Mouse (Mus musculus): ENCODE data around the gene Gm49661. TPM values are rescaled to one million over a fixed set of nuclear protein-coding genes. Genes with fewer than 3 reads are reported as not detected.

Gene Gm49661
- total and polyA plus RNA-seq, 3 experiments, result 3.1 TPM; not detected in 2

GRCm38 (mm10) chr8:84977435-84978247 lies 8.4 kb upstream of the Gm49661 start:
- no peak overlapping the region for H3K4me2 ChIP-seq (ENCODE audit: insufficient read depth, low read depth, poor library complexity, severe bottlenecking)
- H3K27me3 ChIP-seq (replicated peaks), result no peaks in the 10 kb centered on the region
- H3K36me3 ChIP-seq (replicated peaks in 1 of 2; ENCODE audit: control insufficient read depth in 1 of 2, insufficient read depth in 1 of 2, low read length in 1 of 2), result peaks cover 13 to 20% of the 10 kb centered on the region in 2 experiments
- H3K4me1 ChIP-seq (ENCODE audit: control insufficient read depth in 1 of 2, insufficient read depth in 2 of 2), result peaks cover 11 to 36% of the 10 kb centered on the region in 2 experiments
- TF ChIP-seq USF1 (IDR thresholded peaks at IDR 0.05; ENCODE audit: low read depth, low read length) (peak; percentile 59), MAZ (IDR thresholded peaks at IDR 0.05; ENCODE audit: low read depth, low read length) (no peak), RCOR1 (conservative IDR thresholded peaks at IDR 0.05; ENCODE audit: low read depth, low read length) (no peak), JUN (IDR thresholded peaks at IDR 0.05; ENCODE audit: insufficient read depth, low read depth, low read length) (no peak), TCF12 (IDR thresholded peaks at IDR 0.05; ENCODE audit: low read depth, low read length) (peak; percentile 45), E2F4 (IDR thresholded peaks at IDR 0.05; ENCODE audit: insufficient replicate concordance, low read depth, low read length) (no peak), CTCF (conservative IDR thresholded peaks at IDR 0.05 in 1 of 2, IDR thresholded peaks at IDR 0.05 in 1 of 2; ENCODE audit: low read depth in 2 of 2, low read length in 2 of 2) (no peak), SIN3A (IDR thresholded peaks at IDR 0.05; ENCODE audit: low read length) (peak; percentile 48; the same call in 1 of the 2 replicates), HCFC1 (IDR thresholded peaks at IDR 0.05; ENCODE audit: low read depth, low read length) (no peak; the same call in 1 of the 2 replicates), SMC3 (IDR thresholded peaks at IDR 0.05; ENCODE audit: low read depth, low read length) (no peak), PAX5 (IDR thresholded peaks at IDR 0.05; ENCODE audit: low read length) (no peak), USF2 (conservative IDR thresholded peaks at IDR 0.05; ENCODE audit: low read depth, low read length) (peak; percentile 31; the same call in 1 of the 2 replicates), POLR2AphosphoS2 (IDR thresholded peaks at IDR 0.05; ENCODE audit: low read depth, low read length) (no peak), IRF4 (IDR thresholded peaks at IDR 0.05; ENCODE audit: low read depth, low read length) (no peak), CHD2 (IDR thresholded peaks at IDR 0.05; ENCODE audit: low read length) (no peak), TBP (conservative IDR thresholded peaks at IDR 0.05; ENCODE audit: low read depth, low read length) (no peak), NELFE (IDR thresholded peaks at IDR 0.05; ENCODE audit: low read depth, low read length) (no peak), MXI1 (IDR thresholded peaks at IDR 0.05; ENCODE audit: low read depth, low read length) (peak; percentile 69), ZMIZ1 (IDR thresholded peaks at IDR 0.05; ENCODE audit: low read depth, low read length) (no peak; the same call in 1 of the 2 replicates), ETS1 (conservative IDR thresholded peaks at IDR 0.05; ENCODE audit: low read depth, low read length) (no peak), CHD1 (IDR thresholded peaks at IDR 0.05; ENCODE audit: low read depth, low read length) (no peak; the same call in 1 of the 2 replicates), NRF1 (IDR thresholded peaks at IDR 0.05; ENCODE audit: low read depth, low read length) (no peak), GABPA (IDR thresholded peaks at IDR 0.05; ENCODE audit: insufficient replicate concordance, low read depth, low read length) (no peak), ELF1 (IDR thresholded peaks at IDR 0.05; ENCODE audit: low read depth, low read length) (peak; percentile 83), UBTF (IDR thresholded peaks at IDR 0.05; ENCODE audit: low read depth, low read length) (peak; percentile 70; the same call in 1 of the 2 replicates), EP300 (IDR thresholded peaks at IDR 0.05; ENCODE audit: low read length) (no peak), MYC (IDR thresholded peaks at IDR 0.05; ENCODE audit: low read depth, low read length) (no peak; the same call in 1 of the 2 replicates), MAFK (IDR thresholded peaks at IDR 0.05; ENCODE audit: insufficient replicate concordance, low read length) (no peak), JUND (conservative IDR thresholded peaks at IDR 0.05; ENCODE audit: low read depth, low read length) (no peak), MEF2A (IDR thresholded peaks at IDR 0.05; ENCODE audit: borderline replicate concordance, low read depth, low read length) (no peak), KAT2A (IDR thresholded peaks at IDR 0.05; ENCODE audit: insufficient replicate concordance, low read length) (no peak), ZKSCAN1 (IDR thresholded peaks at IDR 0.05; ENCODE audit: borderline replicate concordance, low read depth, low read length) (no peak), MAX (IDR thresholded peaks at IDR 0.05; ENCODE audit: low read length) (no peak), BHLHE40 (IDR thresholded peaks at IDR 0.05; ENCODE audit: low read depth, low read length) (0 out of 2 replicates have a peak, but pooled peaks have one; percentile 16), ZNF384 (IDR thresholded peaks at IDR 0.05; ENCODE audit: low read depth, low read length) (no peak), RAD21 (IDR thresholded peaks at IDR 0.05; ENCODE audit: low read depth, low read length) (no peak), ZC3H11A (IDR thresholded peaks at IDR 0.05; ENCODE audit: low read depth, low read length) (no peak), POLR2A (IDR thresholded peaks at IDR 0.05; ENCODE audit: low read depth, low read length) (peak; percentile 58; the same call in 1 of the 2 replicates)
- peaks cover 20% of the 10 kb centered on the region for H3K79me2 ChIP-seq (replicated peaks; ENCODE audit: control insufficient read depth, extremely low read depth, insufficient read depth, poor library complexity, severe bottlenecking)
- in situ Hi-C loops (cut with MboI; ENCODE audit: low pct_ligation_motif_present, low pct_unique_long_range_greater_than_20kb, low sequenced_read_pairs), result no loop called here
- peak overlapping the region; percentile 81 for H3K9ac ChIP-seq (ENCODE audit: insufficient read depth, low read depth)
- peak; percentile 71 for DNase-seq (ENCODE audit: extremely low read depth)
- peak overlapping the region; percentile 82 to 94 (median 92) for H3K4me3 ChIP-seq (replicated peaks in 1 of 3; ENCODE audit: low read depth in 2 of 3, low read length in 2 of 3, poor library complexity in 1 of 3)
- dilution Hi-C loops (cut with MboI; ENCODE audit: extremely low pct_ligation_motif_present, extremely low pct_unique_long_range_greater_than_20kb, low sequenced_read_pairs), result no loop called here
- no peaks in the 10 kb centered on the region for H3K9me3 ChIP-seq (replicated peaks; ENCODE audit: low read length)
- peak overlapping the region; percentile 93 for H3K27ac ChIP-seq (ENCODE audit: insufficient read depth, low read depth)
